Mouse (Mus musculus) ES-E14 (cell line): ENCODE measurements around the gene Fbl.

ENCODE experiments used
- MAFK ChIP-seq: IDR thresholded peaks from 2 replicates; pipeline ENCODE4 v1.6.1; 2014; ENCODE audit warnings: mild to moderate bottlenecking, low read depth, low read length, inconsistent platforms; ENCODE audit not compliant: insufficient read depth
- ZC3H11A ChIP-seq: IDR thresholded peaks from 2 replicates; pipeline ENCODE4 v1.6.1; 2012; ENCODE audit warnings: low read depth, mild to moderate bottlenecking, inconsistent platforms, low read length, borderline replicate concordance

DNA sequence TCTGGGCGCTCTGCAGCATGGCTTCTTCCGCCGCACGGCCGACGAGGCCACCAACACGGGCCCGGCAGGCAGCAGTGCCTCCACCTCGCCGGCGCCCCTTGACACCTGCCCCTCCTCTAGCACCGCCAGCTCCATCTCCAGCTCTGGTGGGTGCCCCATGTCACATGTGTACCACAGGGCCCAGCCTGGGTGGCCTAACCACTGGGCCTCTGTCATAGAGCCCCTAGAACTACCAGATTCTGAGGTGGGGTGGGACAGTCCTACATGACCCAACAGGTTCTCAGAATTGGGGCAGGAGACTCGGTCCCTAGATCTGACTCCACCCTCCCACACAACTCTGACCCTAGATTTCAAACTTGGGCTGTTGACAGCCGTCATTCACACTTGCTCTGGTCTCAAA lies 16.4 kb downstream of the Fbl start:
- TF ChIP-seq ZC3H11A (no peak), MAFK (no peak)
